Mouse (Mus musculus): ENCODE measurements around the gene Xpr1. TPM values are rescaled to one million over a fixed set of nuclear protein-coding genes. Genes with fewer than 3 reads are reported as not detected.
A peak's percentile ranks its signal among the peaks of the same experiment; 100 is the strongest.

The Xpr1 gene
- total RNA-seq, 2 experiments from 2014 or later, result 31.0 to 34.2 TPM

- intact Hi-C loops (cut with DNase I), result no loop called here
- no peak for DNase-seq
Measured at GRCm38 (mm10) chr1:155235641-155236040, 181.6 kb downstream of the Xpr1 start.

- peak; percentile 83 to 84 for DNase-seq
- intact Hi-C loops (cut with DNase I), result no loop called here
Measured at GRCm38 (mm10) chr1:155233931-155234607, 183.1 kb downstream of the Xpr1 start.

- intact Hi-C loops (cut with DNase I), result no loop called here
- no peak for DNase-seq
Measured at GRCm38 (mm10) chr1:155233378-155233777, 183.8 kb downstream of the Xpr1 start.

- intact Hi-C loops (cut with DNase I), result no loop called here
- no peak for DNase-seq
Measured at GRCm38 (mm10) chr1:155232786-155233185, 184.4 kb downstream of the Xpr1 start.

GRCm38 (mm10) chr1:155232385-155232784 lies 184.8 kb downstream of the Xpr1 start:
- DNase-seq, result peak in 1 of 2 experiments; percentile 46
- intact Hi-C loops (cut with DNase I), result no loop called here

- intact Hi-C loops (cut with DNase I), result loop anchor here (5.0 to 10.0 kb wide), 2 partner anchors 303 to 445 kb away; no protein-coding TSS in a partner anchor
Measured at GRCm38 (mm10) chr1:155229464-155230411, 187.5 kb downstream of the Xpr1 start.

More at GRCm38 (mm10) chr1:155229464-155230411, 187.5 kb downstream of the Xpr1 start:
- DNase-seq, result peak; percentile 64 to 71

Small RNA genes lying within 50 kb of the gene (microRNA-seq; reads per million reads assigned to microRNA genes)
- gene Gm22569, result 0 reads per million in 2 experiments

Other genes with a start within 250 kb of the Xpr1 start
- 10 to 100 TPM; 35.9 to 41.2 TPM for gene BC034090, start 173.0 kb downstream of the Xpr1 start, total RNA-seq (2021)
- 10 to 100 TPM; 46.4 to 50.3 TPM for gene Acbd6, start 140.7 kb upstream of the Xpr1 start, total RNA-seq (2021)

Measured in heart, postnatal 14 days (tissue).